Mouse (Mus musculus) lung, adult 18-20 months (tissue): ENCODE data around the gene Mog.
"Not testable (repeated sequence)": the region's sequence is repeated elsewhere in the genome, so short reads cannot be mapped to it uniquely, and the experiment has no call there.

Experiments used
- DNase-seq, 2 experiments: peaks; one replicate each; pipeline ENCODE4 v3.0.0; 2022; ENCODE audit warnings: mixed read lengths in 2 of 2

Mog gene

DNA sequence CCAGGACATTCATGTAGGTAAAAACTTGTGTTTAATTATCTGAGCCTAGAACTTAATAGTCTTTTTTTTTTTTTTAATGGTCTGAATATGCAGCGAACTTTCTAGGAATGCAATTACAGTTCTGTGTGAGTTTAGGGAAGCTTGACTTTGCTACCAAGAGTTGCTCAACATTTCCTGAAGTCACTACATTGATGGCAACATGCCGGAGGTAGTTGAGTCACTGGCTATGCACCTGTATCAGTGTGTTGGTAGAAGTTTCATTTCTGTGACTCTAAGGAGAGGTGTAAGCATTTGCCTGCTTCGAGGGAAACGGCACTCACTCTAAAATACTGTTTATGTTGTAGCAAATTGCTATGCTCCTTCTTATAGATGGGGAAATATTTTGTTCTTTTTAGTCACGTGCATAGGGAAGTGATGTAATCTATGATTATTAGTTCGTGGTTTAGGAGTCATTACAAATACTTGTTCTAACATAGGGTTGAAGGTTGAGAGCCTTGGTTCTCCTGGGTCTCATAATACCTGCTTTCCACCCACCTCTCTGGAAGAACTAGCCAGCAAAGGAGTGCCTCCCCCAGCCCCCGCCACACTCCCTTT is 21.6 kb upstream of the Mog start:
- peak; percentile 37 to 58 for DNase-seq

DNA sequence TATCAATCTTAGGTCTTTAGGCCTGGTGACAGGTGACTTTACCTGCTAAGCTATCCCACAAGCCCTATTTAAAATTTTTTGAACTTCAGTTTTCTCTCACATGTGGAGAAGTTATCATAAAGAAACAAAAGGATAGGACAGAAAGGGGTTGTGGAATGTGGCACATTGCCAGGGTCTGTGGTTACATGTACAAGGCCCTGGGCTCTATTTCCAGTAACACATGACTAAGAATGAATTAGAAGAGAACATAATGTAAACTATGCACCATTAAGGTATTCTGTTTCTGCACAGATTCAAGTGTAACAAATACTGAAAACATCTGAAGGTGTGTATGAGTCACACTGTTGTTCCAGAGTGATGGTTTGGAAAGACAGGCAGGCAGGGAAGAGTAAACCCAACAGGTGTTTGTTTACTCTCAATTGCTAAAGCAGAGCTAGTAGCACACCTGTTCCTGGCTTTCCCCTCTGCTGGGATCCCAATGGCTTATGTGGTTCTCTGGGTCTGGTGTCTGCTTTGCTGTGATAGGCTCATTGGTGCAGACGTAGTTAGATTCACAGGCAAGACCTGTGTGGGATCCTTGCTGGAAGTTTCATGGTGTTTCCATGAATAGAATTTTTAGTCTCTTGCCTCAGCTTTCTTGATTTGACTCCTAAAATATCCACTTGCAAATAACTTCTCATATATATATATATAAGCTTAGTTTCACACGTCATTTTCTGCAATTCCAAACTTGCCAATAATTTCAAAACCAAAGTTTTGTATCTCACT is 16.1 kb upstream of the Mog start:
- no peak for DNase-seq

DNA sequence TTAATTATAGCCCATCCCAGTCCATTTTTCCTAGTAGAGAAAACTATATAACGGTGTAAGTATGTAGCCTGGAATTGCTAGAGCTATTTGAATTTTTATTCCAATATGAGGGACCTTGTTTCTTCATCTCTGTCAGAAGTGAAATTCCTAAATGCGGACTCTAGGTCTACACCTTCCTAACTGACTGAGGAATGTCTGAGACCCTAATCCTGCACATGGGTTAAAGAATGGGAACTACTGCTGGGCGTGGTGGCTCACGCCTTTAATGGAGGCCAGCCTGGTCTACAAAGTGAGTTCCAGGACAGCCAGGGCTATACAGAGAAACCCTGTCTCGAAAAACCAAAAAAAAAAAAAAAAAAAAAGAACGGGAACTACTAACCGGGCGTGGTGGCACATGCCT is 6.0 kb upstream of the Mog start:
- no peak for DNase-seq

DNA sequence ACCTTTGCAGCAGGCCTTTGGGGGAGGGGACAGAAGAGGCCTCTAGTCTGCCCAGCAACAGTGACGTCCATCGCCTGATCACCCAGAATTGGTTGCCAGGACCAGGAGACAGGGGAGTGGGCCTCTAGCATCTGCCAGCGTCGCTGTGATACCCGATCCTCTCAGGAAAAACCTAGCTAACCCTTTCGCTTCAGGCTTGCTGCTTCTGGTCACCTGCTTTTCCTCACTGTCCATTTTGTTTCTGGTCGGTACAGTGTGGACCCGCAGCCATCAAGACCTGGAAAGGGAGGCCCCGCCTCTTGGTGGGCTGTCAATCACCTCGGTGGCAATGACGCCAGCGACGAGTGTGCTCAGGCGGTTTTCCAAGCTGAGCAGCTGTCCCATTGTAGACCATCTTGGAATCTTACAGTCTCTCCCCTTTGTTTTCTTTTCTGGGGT is 5.5 kb upstream of the Mog start:
- DNase-seq, result peak; percentile 88 to 90

DNA sequence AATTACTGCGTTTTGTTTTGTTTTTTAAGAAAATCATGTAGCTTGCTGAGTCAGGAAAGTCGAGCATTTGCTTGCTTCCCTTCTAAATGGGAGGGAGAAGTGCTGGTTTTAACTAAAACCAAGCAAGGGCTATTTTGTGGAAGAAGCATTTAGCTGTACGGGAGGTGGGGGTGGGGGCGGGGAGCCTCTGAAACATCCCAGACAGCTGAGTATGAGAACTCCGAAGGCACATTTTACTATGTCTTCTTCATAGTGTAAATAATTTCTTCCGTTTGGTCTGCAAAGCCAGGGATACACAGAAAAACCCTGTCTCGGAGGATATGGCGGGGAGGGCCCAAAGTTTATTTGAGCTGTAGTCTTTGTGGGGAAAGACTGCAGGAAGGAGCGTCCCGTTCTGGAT is 5.0 kb upstream of the Mog start:
- DNase-seq, result no peak

DNA sequence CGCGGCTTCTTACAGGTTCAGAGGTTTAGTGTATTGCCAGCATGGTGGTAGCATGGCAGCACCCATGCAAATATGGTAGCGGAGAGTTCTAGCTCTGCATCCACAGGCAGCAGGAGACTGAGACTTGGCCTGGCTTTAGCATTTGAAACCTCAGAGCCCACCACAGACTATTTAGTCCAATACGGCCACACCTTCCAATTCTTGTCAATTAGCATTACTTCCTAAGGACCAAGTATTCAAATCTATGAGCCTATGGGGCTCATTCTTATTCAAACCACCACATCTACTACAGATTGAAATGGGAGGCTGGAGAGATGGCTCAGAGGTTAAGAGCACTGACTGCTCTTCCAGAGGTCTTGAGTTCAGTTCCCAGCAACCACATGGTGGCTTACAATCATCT is 4.3 kb upstream of the Mog start:
- no peak for DNase-seq

DNA sequence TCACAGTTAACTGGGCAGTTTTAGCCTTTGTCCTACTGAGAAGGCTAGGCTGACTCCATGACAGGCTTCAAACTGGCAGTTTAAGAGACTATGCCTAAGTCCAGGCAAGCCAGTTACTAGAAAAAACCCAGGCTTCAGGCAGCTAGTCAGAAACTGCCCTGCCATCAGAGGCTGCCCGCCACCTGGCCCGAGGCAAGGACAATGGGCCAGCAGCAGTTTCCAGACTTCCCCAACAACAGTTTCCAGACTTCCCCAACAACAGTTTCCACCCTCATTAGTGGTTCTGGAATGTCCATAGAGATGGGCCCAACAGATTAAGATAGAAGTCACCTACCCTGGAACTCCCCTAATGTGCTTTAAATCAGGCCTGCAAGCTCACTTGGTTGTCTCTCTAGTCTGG is 3.2 kb upstream of the Mog start:
- DNase-seq, result no peak

DNA sequence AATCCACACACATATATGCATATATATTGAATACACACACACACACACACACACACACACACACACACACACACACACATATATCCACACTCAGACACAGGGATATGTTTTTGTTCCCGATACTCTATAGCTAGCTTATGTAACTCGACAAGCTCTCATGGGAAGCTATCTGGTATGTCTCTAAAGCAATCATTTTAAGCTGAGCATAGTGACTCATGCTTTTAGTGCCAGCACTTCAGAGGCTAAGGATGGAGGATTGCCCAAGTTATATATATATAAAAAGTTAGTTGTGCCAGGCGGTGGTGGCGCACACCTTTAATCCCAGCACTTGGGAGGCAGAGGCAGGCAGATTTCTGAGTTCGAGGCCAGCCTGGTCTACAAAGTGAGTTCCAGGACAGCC is 4.0 kb downstream of the Mog start:
- DNase-seq, result not testable (repeated sequence)

DNA sequence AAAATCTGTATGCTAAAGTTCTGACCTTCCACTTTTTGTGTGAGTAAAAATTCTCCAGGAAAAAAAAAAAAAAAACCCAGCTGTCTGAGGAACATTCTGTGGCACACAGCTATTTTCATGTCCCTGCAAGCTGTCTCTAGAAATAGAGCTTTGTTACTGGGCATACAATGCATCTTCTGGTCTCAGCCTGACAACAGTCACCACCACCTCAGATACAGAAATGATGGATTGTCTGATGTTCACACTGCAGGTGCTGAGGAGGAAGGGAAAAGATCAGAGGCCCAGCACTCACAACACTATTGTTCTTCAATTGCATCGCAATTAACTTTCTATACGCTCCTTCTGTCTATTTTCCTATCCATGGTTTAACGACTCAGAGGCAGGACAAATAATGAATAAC is 4.9 kb downstream of the Mog start:
- DNase-seq, result no peak

DNA sequence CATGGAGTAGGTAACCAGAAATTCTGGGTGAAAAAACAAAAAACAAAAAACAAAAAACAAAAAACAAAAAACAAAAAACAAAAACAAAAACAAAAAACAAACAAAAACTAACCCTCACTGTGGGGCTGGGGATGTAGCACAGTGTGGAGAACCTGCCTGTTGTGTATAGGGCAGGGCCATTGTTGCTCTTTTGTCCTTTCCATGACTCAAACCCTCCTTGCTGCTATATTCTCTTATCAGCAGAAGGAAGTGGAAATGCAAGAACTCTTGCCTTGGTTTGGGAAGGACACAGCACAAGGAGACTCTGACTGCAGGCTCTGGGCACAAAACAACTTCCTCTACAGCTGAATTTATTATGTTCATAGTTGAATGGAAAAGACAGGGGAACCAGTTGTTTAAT is 6.9 kb downstream of the Mog start:
- no peak for DNase-seq

DNA sequence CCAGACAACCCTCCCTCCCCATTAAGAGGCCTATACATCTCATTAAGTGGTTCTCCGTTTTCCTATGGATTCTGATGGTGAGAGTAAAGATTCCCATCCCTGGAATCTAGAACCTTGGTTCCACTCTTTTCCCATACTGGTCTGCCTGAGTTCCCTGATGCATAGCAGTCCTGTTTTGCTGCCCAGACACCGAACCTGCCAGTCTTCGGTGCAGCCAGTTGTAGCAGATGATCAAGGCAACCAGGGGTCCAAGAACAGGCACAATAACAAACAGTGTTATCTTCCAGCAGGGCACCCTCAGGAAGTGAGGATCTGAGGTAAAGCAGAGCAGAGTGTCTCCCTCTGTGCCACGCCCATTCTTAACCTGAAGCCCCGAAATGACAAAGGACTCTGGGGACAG is 11.1 kb downstream of the Mog start:
- DNase-seq, result no peak

DNA sequence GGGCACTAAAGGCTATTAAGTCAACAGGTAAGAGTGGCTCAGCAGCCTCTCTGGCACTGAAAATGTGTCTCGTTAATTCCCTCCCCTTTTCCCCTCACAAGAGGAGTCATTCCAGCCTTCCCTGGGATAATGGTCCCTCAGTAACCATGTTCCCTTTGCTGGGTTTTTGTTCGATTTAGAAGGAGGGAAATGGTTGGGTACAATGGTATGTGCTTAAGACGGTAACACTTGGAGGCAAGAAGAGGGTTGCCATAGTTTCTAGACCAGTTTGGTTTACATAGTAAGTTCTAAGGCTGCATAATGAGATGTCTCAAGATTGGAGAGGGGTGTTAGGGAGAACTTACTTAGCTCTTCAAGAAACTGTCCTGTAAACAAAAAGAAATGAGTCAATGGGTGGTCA is 11.5 kb downstream of the Mog start:
- no peak for DNase-seq

DNA sequence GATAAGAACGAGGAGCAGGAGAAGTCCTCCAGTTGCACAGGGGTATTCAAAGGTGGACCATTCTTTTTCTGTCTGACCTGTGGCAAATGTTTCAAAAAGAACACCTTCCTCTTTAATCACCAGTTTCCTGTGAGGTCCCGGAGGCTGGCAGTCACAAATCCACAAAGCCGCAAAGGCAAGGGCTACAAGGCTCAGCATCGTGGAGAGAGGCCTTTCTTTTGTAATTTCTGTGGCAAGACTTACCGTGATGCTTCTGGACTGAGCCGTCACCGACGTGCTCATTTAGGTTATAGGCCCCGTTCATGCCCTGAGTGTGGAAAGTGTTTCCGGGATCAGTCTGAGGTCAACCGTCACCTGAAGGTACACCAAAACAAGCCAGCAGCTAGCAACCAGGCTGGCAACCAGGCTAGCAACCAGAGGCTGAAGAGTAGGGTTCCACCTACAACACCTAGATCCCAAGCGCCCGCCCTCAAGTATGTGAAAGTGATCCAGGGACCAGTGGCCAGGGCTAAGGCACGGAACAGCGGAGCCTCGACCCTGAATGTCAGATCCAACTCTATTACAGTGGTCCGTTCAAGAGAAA is 13.6 kb downstream of the Mog start:
- DNase-seq, result no peak

DNA sequence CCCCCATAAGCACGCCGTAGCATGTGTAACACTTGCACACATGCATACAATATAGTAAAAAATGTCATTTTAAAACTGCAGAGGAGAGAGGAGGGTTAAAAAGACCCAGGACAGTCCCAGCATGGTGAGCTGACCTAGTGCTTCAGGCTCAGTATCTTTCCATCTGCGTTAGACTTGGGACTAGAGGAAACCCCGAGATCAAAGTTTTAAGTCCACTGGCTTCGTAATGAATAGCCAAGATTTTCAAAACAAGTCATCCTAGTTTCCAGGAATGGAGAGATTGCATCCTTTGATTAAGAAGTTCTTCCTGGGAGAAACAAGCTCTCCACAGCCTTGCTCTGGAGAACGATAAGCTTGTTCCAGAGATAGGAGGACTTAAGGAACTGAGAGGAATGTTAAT is 15.0 kb downstream of the Mog start:
- no peak for DNase-seq

DNA sequence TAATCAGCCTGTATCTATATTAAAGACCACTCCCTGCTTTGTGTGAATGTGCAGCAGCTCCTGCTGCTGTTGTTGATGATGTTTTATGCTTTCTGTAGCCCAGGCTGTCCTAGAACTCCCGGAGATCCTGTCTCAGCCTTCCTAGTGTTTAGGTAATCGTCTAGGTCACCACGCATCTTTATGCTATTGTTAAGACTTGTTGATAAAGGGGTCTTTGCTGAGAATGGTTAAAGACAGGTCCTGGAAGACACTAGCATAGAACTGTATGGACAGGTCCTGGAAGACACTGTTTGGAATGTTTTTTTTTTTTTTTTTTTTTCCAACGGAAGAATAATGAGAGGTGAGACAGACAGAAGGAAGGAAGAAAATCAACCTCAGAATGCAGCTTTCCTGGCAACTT is 19.8 kb downstream of the Mog start:
- no peak for DNase-seq

DNA sequence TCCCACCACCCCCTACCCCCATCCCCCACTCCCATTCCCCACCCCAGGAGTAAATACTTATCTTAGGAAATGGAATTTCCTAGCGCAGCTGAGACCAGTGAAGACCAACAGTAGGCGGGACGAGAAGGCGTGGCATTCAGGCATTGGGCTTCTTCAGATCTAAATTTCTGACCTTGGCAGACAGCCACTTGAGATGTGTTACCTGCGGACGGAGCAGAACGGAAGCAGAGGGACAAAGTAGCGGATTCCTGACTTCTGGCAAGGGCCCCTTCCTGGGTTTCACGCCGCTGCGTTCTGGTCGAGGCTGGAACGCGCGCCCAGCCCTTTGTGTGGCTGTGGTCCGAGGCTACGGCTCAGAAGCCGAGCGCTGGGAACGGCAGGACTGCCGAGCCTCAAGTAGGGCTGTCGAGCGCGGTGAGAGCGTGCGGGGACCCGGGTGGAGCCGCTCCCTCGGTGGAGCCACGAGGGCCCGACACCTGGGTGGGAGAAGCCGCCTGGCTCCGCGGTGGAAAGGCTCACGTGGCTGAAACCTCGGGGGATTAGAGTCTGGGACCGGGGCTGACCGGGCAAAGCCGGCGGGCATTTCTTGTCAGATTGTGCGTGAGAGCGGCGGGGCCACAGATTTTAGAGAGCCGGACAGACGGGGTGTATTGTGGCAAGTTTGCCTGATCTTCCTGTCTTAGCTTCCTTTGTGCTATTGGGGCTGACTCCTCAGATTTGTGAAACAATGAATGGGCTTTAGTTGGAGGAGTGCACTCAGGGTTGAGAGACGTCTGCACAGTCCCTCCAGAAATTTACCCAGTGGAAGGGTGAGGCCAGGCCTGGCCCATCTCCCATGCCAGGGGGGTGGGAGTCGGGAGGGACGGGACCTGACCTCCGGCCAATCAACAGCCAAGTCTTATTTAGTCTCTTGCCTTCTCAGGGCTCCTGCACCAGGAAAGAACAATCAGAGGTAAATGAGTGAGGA is 20.6 kb downstream of the Mog start:
- DNase-seq, result peak; percentile 84 to 89

DNA sequence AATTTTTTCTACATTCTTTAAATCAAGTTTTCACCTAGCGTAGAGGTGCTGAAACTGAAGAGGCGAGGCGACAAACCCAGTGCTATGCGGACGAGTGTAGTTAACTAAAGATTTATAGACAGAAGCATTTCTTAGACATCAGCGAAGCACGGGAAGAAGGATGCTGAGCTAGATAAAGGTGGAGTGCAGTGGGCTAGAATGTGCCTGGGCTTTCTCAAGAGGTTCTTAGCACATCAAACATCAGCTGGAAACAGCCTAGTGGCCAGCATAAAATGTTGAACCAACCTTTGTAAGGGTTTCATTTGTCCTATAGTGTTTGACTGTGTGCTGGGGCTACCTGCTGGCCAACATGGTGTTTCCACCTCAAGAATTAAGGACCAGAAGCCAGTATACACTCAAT is 22.3 kb downstream of the Mog start, which contains the start of gene Zfp57:
Zfp57 (plus strand) TSS at position 301 of the 400 bp plus-strand sequence.
- DNase-seq, result no peak

DNA sequence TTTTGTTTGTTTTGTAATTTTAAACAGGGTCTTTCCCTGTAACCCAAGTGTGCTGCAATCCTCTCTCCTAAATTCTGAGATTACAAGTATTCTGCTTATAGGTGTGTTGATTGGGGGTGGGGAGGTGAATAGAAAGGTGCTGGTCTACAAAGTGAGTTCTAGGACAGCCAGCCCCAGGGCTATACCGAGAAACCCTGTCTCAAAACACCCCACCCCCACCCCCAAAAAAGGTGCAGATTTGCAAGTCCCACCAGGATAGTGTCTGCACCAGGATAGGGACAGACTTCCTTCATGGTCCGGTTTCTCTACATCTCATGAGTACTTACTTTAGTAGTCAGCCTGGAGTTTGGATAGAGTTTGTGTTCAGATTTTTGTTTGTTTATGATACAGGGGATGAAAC is 24.7 kb downstream of the Mog start:
- DNase-seq, result no peak

DNA sequence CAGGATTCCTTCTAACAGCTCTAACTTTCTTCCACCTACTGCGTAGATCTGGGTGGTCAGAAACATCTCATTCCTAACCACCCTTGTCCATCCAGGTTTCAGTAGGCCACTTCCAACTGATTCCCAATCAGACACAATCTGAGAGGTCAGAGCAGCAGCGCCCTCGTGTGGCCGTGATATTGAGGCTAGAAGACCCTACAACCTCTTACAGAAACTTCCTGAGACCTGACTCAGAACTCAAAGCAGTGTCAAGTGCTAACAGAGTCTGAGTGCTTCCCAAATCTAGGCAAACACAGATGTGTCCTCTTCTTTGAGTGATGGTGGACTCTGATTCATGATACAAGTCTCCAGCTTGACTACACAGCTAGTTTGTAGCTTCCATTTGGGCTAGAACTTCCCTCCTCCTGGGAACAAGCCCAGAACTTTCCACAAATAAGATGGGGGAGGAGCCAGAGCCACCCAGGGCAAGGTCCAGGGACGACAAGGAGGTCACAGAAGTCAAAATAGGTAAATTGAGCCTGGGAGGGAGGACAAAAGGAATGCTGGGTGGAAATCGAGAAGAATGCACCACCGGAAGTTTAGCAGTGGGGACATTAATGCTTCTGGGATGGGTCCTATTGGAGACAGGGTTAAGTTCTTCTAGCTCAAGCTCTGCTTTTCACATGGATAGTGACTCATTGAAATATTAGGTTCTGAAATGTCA is 26.0 kb downstream of the Mog start:
- DNase-seq, result peak; percentile 83 to 87

DNA sequence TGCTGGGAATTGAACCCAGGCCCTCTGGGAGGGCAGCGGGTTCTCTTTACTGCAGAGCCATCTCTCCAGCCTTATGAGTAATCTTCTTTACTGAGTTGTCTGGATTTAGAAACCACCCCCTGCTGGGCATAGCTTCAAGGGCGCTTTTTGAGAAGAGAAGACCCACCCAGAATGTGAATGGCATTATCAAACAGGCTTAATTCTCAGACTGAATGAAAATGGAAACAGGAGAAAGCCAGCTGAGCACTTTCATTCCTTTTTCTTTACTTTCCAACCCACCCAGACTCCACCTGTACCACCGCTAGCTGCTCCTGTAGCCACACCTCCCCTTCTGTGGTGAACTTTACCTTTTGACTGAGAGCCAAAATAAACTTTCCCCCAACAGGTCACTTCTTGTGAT is 27.8 kb downstream of the Mog start:
- DNase-seq, result no peak

DNA sequence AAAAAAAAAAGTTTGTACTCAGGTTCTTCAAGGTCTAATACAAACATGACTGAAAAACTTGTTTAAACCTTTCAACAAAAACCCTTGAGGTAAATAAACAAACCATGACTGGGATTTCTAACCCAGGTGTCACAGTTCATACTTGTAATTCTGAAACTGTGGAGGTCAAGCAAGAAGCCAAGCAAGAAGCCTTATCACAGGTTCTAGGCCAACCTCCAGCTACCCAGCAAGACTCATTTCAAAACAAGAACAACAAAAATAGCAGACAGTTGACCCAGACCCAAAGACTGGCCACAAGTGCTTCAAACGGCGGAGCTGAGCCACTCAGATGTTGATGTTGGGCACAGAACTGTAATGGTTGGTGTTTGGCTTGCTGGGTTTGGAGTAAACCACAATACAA is 28.7 kb downstream of the Mog start:
- DNase-seq, result no peak

DNA sequence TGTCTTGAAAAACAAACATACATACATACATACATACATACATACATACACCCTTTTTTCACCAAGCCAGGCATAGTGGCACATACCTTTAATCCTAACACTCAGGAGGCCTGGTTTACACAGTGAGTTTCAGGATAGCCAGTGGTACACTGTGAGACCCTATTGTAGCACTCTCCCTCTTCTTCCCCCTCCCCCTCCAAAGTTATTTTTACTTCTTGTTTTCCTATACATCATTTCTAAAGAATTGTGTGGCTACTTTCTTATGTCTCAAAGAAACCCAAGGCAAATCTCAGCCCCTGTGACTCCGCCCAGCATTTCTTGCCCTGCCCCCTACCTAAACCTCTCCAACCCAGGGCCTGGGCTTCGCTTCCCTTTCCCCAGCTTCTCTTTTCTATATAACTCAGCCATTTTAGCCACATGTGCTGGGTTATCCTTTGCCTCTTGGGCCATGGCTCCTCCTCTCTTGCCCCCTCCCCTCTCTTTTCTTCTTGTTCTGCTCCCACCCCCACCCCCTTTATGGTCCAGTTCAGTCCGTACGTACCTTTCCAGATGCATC is 29.4 kb downstream of the Mog start:
- no peak for DNase-seq
